Mouse (Mus musculus): Measurements from ENCODE around the gene Gm12216.

DNA sequence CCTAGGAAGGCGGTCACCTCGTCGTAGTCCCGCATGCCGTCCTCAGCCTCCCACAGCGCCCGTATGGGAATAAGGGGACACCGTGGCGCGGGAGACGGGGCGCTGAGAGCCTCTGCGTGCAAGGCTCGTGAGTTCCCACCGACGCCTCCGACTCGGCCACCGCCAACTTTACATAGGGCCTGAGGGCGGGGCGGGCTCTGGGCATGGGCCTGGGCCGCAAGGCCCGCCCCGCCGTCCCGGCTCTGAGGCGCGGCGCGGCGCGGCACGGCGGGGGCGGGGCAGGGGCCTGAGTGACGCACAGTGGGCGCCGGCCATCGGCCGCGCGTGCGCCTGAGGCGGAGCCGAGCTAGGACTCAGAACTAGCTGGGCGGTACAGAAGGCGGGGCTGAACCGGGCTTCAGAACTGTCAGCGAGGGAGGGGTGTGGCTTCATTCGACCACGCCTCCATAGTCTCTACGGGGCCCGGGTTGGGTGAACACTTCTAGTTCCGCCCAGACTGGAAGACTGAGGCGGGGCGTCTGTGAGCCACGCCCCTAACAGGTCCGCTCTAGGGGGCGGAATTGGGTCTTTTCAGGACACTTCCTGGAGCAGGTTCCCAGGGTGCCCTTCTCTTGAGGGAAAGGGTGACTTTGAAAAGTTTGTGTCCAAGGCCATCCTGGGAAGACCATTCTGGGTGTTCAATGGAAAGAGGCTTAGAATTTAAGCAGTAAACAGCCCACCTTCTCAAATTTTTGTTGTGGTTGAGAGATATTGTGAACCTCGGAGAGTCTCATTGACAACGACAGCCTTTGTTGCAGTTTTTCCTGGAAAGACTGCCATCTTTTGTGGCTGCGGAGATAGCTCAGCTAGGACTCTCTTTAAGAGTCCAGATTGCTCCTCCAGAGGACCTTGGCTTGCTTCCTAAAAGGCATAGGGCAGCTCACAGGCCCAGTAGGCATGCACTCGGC, 32.7 kb upstream of the Gm12216 start, which contains the start of gene Slc22a5:
- peak; percentile 39 for TF ChIP-seq CTCF (IDR thresholded peaks at IDR 0.05)
- TF ChIP-seq EP300 (IDR thresholded peaks at IDR 0.05; ENCODE audit: insufficient read depth, low read depth, low read length): peak; percentile 24; the same call in 1 of the 2 replicates
